Mouse (Mus musculus): ENCODE results near the gene Med31. TPM values are rescaled to one million over a fixed set of nuclear protein-coding genes. Genes with fewer than 3 reads are reported as not detected.
"Not testable (repeated sequence)": the region's sequence is repeated elsewhere in the genome, so short reads cannot be mapped to it uniquely, and the experiment has no call there.

Gene Med31
- polyA plus RNA-seq, 1 experiment from 2014 or later: 28.2 TPM

- Histone ChIP-seq H3K36me3 (peaks cover 32% of the 10 kb centered on the region), H3K4me1 (replicated peaks) (no peaks in the 10 kb centered on the region), H3K4me2 (no peak overlapping the region), H3K4me3 (no peak overlapping the region), H3K9me3 (replicated peaks) (no peaks in the 10 kb centered on the region), H3K27ac (ENCODE audit: poor library complexity, severe bottlenecking) (no peak overlapping the region), H3K9ac (no peak overlapping the region), H3K27me3 (replicated peaks) (no peaks in the 10 kb centered on the region)
- 85% methylated on average over 8 of the region's 8 CpGs for WGBS
- ATAC-seq (ENCODE audit: insufficient number of reproducible peaks, low FRiP score): no peak
Measured at GRCm38 (mm10) chr11:72196506-72196905, 18.9 kb downstream of the Med31 start.

GRCm38 (mm10) chr11:72194259-72194658 lies 21.1 kb downstream of the Med31 start:
- H3K4me1 ChIP-seq (replicated peaks): no peaks in the 10 kb centered on the region
- H3K36me3 ChIP-seq: peaks cover 40% of the 10 kb centered on the region
- H3K4me2 ChIP-seq: no peak overlapping the region
- no peak overlapping the region for H3K9ac ChIP-seq
- no peak overlapping the region for H3K27ac ChIP-seq (ENCODE audit: poor library complexity, severe bottlenecking)
- no peaks in the 10 kb centered on the region for H3K9me3 ChIP-seq (replicated peaks)
- ATAC-seq (ENCODE audit: insufficient number of reproducible peaks, low FRiP score): no peak
- WGBS: 90% methylated on average over 2 of the region's 2 CpGs
- H3K4me3 ChIP-seq: no peak overlapping the region
- no peaks in the 10 kb centered on the region for H3K27me3 ChIP-seq (replicated peaks)

DNA sequence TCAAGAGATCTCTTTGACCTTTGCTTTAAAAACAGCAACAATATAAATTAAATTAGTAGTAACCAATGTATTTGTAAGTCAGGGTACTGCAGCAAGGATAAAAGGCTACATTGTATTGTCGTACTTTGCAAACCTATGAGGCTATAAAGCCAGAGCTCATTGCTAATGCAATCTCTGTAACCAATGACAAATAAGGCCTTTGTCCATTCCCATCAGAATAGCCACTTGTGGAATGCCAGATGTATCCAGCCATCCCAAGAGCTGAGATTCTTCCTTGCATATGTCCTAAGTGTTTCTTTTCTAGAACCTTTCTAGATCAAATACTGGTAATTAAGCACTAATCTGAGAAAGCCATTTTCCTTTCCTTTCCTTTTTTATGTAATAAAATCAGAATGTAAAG lies 24.5 kb downstream of the Med31 start:
- no peak for ATAC-seq (ENCODE audit: insufficient number of reproducible peaks, low FRiP score)
- Histone ChIP-seq H3K36me3 (peaks cover 38% of the 10 kb centered on the region), H3K4me1 (replicated peaks) (no peaks in the 10 kb centered on the region)

GRCm38 (mm10) chr11:72184252-72184651 lies 31.1 kb downstream of the Med31 start:
- peaks cover 40% of the 10 kb centered on the region for H3K36me3 ChIP-seq
- no peaks in the 10 kb centered on the region for H3K27me3 ChIP-seq (replicated peaks)
- no peak overlapping the region for H3K27ac ChIP-seq (ENCODE audit: poor library complexity, severe bottlenecking)
- WGBS: 60% methylated on average over 4 of the region's 4 CpGs
- no peak overlapping the region for H3K4me2 ChIP-seq
- H3K4me1 ChIP-seq (replicated peaks): 0 out of 2 replicates have a peak, but pooled peaks cover 3% of the 10 kb centered on the region
- no peak for ATAC-seq (ENCODE audit: insufficient number of reproducible peaks, low FRiP score)
- no peak overlapping the region for H3K4me3 ChIP-seq
- no peaks in the 10 kb centered on the region for H3K9me3 ChIP-seq (replicated peaks)
- no peak overlapping the region for H3K9ac ChIP-seq

More for the DNA sequence above, 24.5 kb downstream of the Med31 start:
- Histone ChIP-seq H3K27me3 (replicated peaks) (no peaks in the 10 kb centered on the region), H3K4me2 (no peak overlapping the region), H3K9ac (no peak overlapping the region), H3K4me3 (no peak overlapping the region), H3K27ac (ENCODE audit: poor library complexity, severe bottlenecking) (no peak overlapping the region), H3K9me3 (replicated peaks) (no peaks in the 10 kb centered on the region)
- WGBS: 89% methylated on average over 1 of the region's 1 CpGs

- 0 out of 2 replicates have a peak, but pooled peaks cover 3% of the 10 kb centered on the region for H3K4me1 ChIP-seq (replicated peaks)
- WGBS: 84% methylated on average over 4 of the region's 4 CpGs
- H3K36me3 ChIP-seq: peaks cover 49% of the 10 kb centered on the region
- H3K9ac ChIP-seq: no peak overlapping the region
- no peaks in the 10 kb centered on the region for H3K9me3 ChIP-seq (replicated peaks)
- no peak overlapping the region for H3K4me3 ChIP-seq
- H3K27ac ChIP-seq (ENCODE audit: poor library complexity, severe bottlenecking): no peak overlapping the region
- no peaks in the 10 kb centered on the region for H3K27me3 ChIP-seq (replicated peaks)
- ATAC-seq (ENCODE audit: insufficient number of reproducible peaks, low FRiP score): no peak
- H3K4me2 ChIP-seq: no peak overlapping the region
Measured at GRCm38 (mm10) chr11:72181136-72181535, 34.3 kb downstream of the Med31 start.

DNA sequence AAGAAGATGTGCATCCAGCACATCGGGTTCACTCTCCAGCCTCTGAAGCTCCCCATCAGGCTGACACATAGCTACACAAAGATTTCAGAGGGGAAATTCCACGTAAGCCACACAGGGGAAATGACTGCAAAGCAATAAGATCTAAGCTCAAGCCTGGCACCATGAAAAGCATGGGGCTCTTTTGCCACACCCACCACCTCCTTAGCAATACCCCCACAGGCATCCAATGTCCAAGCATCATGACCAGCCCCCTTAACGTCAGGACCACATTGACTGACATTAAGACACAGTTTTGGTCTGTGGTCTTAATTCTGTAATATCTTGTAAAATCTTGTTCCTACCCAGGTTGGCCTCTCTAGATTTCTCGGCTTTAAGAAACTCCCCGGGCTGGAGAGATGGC lies 34.8 kb downstream of the Med31 start:
- no peak overlapping the region for H3K9ac ChIP-seq
- H3K9me3 ChIP-seq (replicated peaks): no peaks in the 10 kb centered on the region
- no peaks in the 10 kb centered on the region for H3K27me3 ChIP-seq (replicated peaks)
- 0 out of 2 replicates have a peak, but pooled peaks cover 3% of the 10 kb centered on the region for H3K4me1 ChIP-seq (replicated peaks)
- no peak for ATAC-seq (ENCODE audit: insufficient number of reproducible peaks, low FRiP score)
- peaks cover 51% of the 10 kb centered on the region for H3K36me3 ChIP-seq
- 90% methylated on average over 5 of the region's 5 CpGs for WGBS
- no peak overlapping the region for H3K4me3 ChIP-seq
- no peak overlapping the region for H3K27ac ChIP-seq (ENCODE audit: poor library complexity, severe bottlenecking)
- H3K4me2 ChIP-seq: no peak overlapping the region

DNA sequence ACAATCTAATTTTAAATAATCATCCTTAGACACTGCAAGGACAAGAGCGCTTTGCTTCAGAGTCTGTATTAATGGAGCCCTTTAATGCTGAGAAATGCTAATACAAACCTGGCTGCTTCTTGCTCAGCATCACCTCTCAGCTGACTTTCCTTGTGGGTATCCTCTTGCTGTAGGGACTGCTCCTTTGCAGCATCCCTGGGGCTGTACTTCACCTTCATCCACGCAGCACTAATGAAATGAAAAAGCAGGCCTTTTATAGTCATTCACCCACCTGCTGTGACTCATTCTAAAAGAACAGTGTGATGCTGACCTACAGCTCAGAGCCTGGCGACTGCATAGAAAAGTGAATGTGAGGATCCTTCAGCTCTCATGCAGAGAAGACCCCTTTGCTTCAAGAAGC lies 38.8 kb downstream of the Med31 start:
- no peak for ATAC-seq (ENCODE audit: insufficient number of reproducible peaks, low FRiP score)

DNA sequence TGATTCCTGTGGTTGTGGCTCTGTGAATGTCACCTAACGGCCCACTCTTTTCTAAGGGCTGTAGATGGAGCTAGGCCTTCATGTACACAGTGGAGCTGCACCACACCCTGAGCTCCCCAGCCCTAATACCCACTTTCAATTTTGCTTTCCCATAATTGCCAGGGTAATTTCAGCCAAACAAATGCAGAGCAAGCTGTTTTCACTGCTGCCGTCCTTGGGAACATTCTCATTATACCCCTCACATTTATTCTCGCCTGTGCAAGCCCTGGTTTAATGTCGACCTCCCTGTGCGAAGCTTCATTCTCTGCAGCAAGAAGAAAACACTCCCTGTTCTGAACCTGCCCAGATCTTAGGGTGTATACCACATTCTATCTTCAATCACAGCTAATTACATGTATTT lies 39.4 kb downstream of the Med31 start:
- H3K27ac ChIP-seq (ENCODE audit: poor library complexity, severe bottlenecking): no peak overlapping the region
- ATAC-seq (ENCODE audit: insufficient number of reproducible peaks, low FRiP score): no peak
- 86% methylated on average over 5 of the region's 5 CpGs for WGBS
- H3K27me3 ChIP-seq (replicated peaks): no peaks in the 10 kb centered on the region
- H3K4me3 ChIP-seq: no peak overlapping the region
- no peaks in the 10 kb centered on the region for H3K4me1 ChIP-seq (replicated peaks)
- H3K4me2 ChIP-seq: no peak overlapping the region
- H3K9me3 ChIP-seq (replicated peaks): no peaks in the 10 kb centered on the region
- H3K9ac ChIP-seq: no peak overlapping the region
- H3K36me3 ChIP-seq: peaks cover 71% of the 10 kb centered on the region

More for the DNA sequence above, 38.8 kb downstream of the Med31 start:
- no peaks in the 10 kb centered on the region for H3K9me3 ChIP-seq (replicated peaks)
- H3K4me3 ChIP-seq: no peak overlapping the region
- H3K27ac ChIP-seq (ENCODE audit: poor library complexity, severe bottlenecking): no peak overlapping the region
- H3K36me3 ChIP-seq: peaks cover 75% of the 10 kb centered on the region
- H3K4me2 ChIP-seq: no peak overlapping the region
- no peaks in the 10 kb centered on the region for H3K4me1 ChIP-seq (replicated peaks)
- 68% methylated on average over 3 of the region's 3 CpGs for WGBS
- no peak overlapping the region for H3K9ac ChIP-seq
- no peaks in the 10 kb centered on the region for H3K27me3 ChIP-seq (replicated peaks)

DNA sequence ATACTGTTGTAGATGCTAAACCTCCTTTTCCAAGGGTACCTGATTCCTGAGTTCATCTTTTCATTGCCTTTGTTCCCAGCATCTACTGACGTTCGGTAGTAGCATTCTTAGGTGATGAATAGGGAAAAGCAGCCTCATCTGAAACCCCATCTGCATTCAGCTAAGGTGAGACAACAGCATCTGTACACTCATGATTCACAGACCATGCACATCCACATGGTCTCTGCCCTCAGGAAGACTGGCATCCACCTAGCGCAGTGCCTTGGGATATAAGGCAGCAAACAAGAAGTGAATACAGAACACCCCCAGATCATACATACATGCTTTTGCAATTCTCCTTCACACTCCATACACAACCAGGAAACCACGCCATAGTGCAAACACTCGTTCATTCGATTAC lies 40.7 kb downstream of the Med31 start:
- peaks cover 75% of the 10 kb centered on the region for H3K36me3 ChIP-seq
- H3K9me3 ChIP-seq (replicated peaks): no peaks in the 10 kb centered on the region
- no peak overlapping the region for H3K4me3 ChIP-seq
- 90% methylated on average over 6 of the region's 6 CpGs for WGBS
- no peaks in the 10 kb centered on the region for H3K4me1 ChIP-seq (replicated peaks)
- no peaks in the 10 kb centered on the region for H3K27me3 ChIP-seq (replicated peaks)
- no peak for ATAC-seq (ENCODE audit: insufficient number of reproducible peaks, low FRiP score)
- H3K4me2 ChIP-seq: no peak overlapping the region
- no peak overlapping the region for H3K9ac ChIP-seq
- H3K27ac ChIP-seq (ENCODE audit: poor library complexity, severe bottlenecking): no peak overlapping the region

DNA sequence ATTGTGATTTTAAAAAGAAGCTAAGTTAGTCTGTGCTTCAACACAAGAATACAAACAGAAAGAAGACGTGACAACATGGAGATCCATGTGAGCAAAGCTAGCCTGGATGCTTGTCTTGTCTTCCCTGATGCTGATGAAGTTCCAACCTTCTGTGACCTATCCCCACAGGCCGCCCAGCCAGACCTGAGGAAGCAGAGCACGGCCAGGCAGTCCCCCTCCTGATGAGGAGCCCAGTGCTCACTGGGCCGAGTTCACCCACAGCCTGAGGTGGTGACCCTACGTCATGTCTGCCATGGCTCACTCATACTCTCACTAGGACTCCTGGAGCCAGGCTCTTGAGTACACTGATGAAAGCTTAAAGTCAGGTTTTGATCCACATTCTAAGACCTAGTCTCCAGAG lies 41.9 kb downstream of the Med31 start:
- Histone ChIP-seq H3K9me3 (replicated peaks) (no peaks in the 10 kb centered on the region), H3K9ac (no peak overlapping the region), H3K4me3 (no peak overlapping the region), H3K27ac (ENCODE audit: poor library complexity, severe bottlenecking) (no peak overlapping the region), H3K4me2 (no peak overlapping the region), H3K36me3 (peaks cover 74% of the 10 kb centered on the region), H3K27me3 (replicated peaks) (no peaks in the 10 kb centered on the region), H3K4me1 (replicated peaks) (no peaks in the 10 kb centered on the region)
- ATAC-seq (ENCODE audit: insufficient number of reproducible peaks, low FRiP score): no peak
- 79% methylated on average over 5 of the region's 5 CpGs for WGBS

GRCm38 (mm10) chr11:72171906-72172305 lies 43.5 kb downstream of the Med31 start:
- H3K9ac ChIP-seq; H3K4me3 ChIP-seq; H3K9me3 ChIP-seq (replicated peaks); H3K27me3 ChIP-seq (replicated peaks); H3K4me1 ChIP-seq (replicated peaks); ATAC-seq (ENCODE audit: insufficient number of reproducible peaks, low FRiP score); H3K4me2 ChIP-seq; H3K27ac ChIP-seq (ENCODE audit: poor library complexity, severe bottlenecking): not testable (repeated sequence)
- WGBS: 80% methylated on average over 4 of the region's 4 CpGs
- peaks cover 71% of the 10 kb centered on the region for H3K36me3 ChIP-seq

GRCm38 (mm10) chr11:72169871-72170270 lies 45.5 kb downstream of the Med31 start:
- Histone ChIP-seq H3K4me1 (replicated peaks) (no peaks in the 10 kb centered on the region), H3K9me3 (replicated peaks) (no peaks in the 10 kb centered on the region), H3K4me3 (no peak overlapping the region), H3K9ac (no peak overlapping the region), H3K27me3 (replicated peaks) (no peaks in the 10 kb centered on the region), H3K4me2 (no peak overlapping the region), H3K27ac (ENCODE audit: poor library complexity, severe bottlenecking) (no peak overlapping the region), H3K36me3 (peaks cover 73% of the 10 kb centered on the region)
- WGBS: 90% methylated on average over 4 of the region's 4 CpGs
- no peak for ATAC-seq (ENCODE audit: insufficient number of reproducible peaks, low FRiP score)

Data from heart, embryonic 12.5 days (tissue).